Mouse (Mus musculus) limb, embryonic 14.5 days (tissue): Measurements from ENCODE around the gene Dusp10. TPM values are rescaled to one million over a fixed set of nuclear protein-coding genes. Genes with fewer than 3 reads are reported as not detected.

ENCODE experiments used
- ATAC-seq: fragments of 200-750 bp; cut with Nextera tagmentation; 2 replicates; pipeline ENCODE4 v1.8.0; 2017; ENCODE audit warnings: low read depth, moderate number of reproducible peaks, moderate TSS enrichment; ENCODE audit not compliant: low FRiP score
- DNase-seq: peaks from one replicate; pipeline ENCODE4 v3.0.0-alpha.2; 2015; ENCODE audit warnings: low spot score
- H3K27ac ChIP-seq: fragments of 300-500 bp; sonication (generic); replicated peaks from 2 replicates; pipeline ENCODE4 v1.5.1; 2014; ENCODE audit warnings: low read depth, mild to moderate bottlenecking, low read length, moderate library complexity, mixed read lengths
- H3K27me3 ChIP-seq: fragments of 300-500 bp; sonication (generic); 2 replicates; pipeline ENCODE4 v1.6.1; 2014; ENCODE audit warnings: low read length, mixed read lengths; ENCODE audit not compliant: control insufficient read depth, insufficient read depth
- H3K36me3 ChIP-seq: fragments of 300-500 bp; sonication (generic); 2 replicates; pipeline ENCODE4 v1.6.1; 2014; ENCODE audit warnings: mild to moderate bottlenecking, low read length, moderate library complexity, mixed read lengths; ENCODE audit not compliant: control insufficient read depth, insufficient read depth
- H3K4me1 ChIP-seq: fragments of 300-500 bp; sonication (generic); 2 replicates; pipeline ENCODE4 v1.6.1; 2014; ENCODE audit warnings: antibody characterized with exemption, low read length, mixed read lengths; ENCODE audit not compliant: control insufficient read depth, insufficient read depth
- H3K4me2 ChIP-seq: fragments of 300-500 bp; sonication (generic); replicated peaks from 2 replicates; pipeline ENCODE4 v1.6.1; 2014; ENCODE audit warnings: low read depth, mild to moderate bottlenecking, low read length, moderate library complexity; ENCODE audit not compliant: severe bottlenecking
- H3K4me3 ChIP-seq: fragments of 300-500 bp; sonication (generic); replicated peaks from 2 replicates; pipeline ENCODE4 v1.5.1; 2014; ENCODE audit warnings: low read length
- H3K9ac ChIP-seq: fragments of 300-500 bp; sonication (generic); 2 replicates; pipeline ENCODE4 v1.6.1; 2014; ENCODE audit warnings: mild to moderate bottlenecking, low read depth, low read length, moderate library complexity; ENCODE audit not compliant: severe bottlenecking
- H3K9me3 ChIP-seq: fragments of 300-500 bp; sonication (generic); 2 replicates; pipeline ENCODE4 v1.6.1; 2016; ENCODE audit warnings: low read length; ENCODE audit not compliant: control insufficient read depth
- POLR2A ChIP-seq: fragments of 200-500 bp; IDR thresholded peaks from 2 replicates; pipeline ENCODE4 v1.8.0; 2012; ENCODE audit warnings: inconsistent platforms, mild to moderate bottlenecking, moderate library complexity, borderline replicate concordance; ENCODE audit not compliant: insufficient read depth, insufficient read length; ENCODE audit errors: extremely low read depth
- WGBS: fragments of 180-500 bp; shearing (Covaris S2); extraction: QIAGEN DNeasy Blood & Tissue Kit; methylation state at CpG from one replicate; pipeline ENCODE4 v1.1.7; 2014; 5-methylcytosine and 5-hydroxymethylcytosine counted together
- polyA plus RNA-seq, 2 experiments: library from polyadenylated mRNA; depleted of rRNA in 1 of 2; stranded (reverse) in 1 of 2; unstranded in 1 of 2; fragments of >200 nt; fragmentation: Nextera tagmentation in 1 of 2; extraction: Ambion mirVana in 1 of 2; gene quantifications; 2 replicates each; pipeline versions ENCODE4 v1.2.1 to v1.2.3; 2012 to 2014

Dusp10 gene
- polyA plus RNA-seq, 2 experiments: 16.7 to 22.1 TPM

DNA sequence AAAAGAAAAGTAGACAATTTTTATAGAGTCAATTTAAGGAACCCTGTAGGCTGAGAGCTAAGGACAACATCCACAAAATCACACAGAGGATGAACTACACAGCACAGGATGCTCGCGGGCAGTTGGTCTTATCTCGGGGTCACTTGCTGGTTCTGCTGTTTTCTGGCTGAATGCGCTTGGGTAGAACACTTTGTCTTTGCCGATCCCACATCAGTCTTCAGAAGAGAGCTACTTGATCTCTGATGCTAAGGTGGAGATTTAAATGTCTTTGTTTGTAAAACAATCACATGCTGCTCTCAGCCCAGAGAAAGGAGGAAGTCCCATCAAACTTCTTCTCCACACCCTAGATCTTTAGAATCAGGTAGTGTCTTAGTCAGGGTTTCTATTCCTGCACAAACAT lies 12.0 kb downstream of the Dusp10 start:
- ATAC-seq (no peak), DNase-seq (no peak)
- Histone ChIP-seq H3K9ac (no peak overlapping the region), H3K36me3 (no peaks in the 10 kb centered on the region), H3K4me3 (no peak overlapping the region), H3K27ac (no peak overlapping the region), H3K9me3 (no peaks in the 10 kb centered on the region), H3K4me1 (no peaks in the 10 kb centered on the region), H3K27me3 (no peaks in the 10 kb centered on the region), H3K4me2 (no peak overlapping the region)
- WGBS: 90% methylated on average over 5 of the region's 5 CpGs
- no peak for TF ChIP-seq POLR2A

DNA sequence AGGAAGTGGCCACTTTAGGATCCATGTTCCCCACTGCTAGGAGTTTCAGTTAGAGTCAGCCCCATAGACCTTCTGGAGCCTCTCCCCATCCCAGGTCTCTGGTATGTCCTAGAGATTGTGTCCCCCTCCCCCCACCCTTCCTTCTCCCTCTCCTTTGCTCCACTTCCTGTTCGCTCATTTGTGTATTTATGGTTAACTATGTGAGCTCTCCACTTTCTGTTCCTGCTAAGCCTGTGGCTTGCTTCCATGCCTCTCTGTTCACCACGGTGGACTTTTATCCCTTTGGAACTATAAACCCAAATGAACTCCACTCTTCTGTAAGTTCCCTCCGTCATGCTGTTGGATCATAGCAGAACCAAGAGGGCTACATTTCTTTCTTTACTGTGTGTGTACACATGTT lies 13.9 kb downstream of the Dusp10 start:
- Histone ChIP-seq H3K4me1 (no peaks in the 10 kb centered on the region), H3K27me3 (no peaks in the 10 kb centered on the region), H3K36me3 (no peaks in the 10 kb centered on the region), H3K9me3 (no peaks in the 10 kb centered on the region), H3K27ac (no peak overlapping the region), H3K4me2 (no peak overlapping the region), H3K4me3 (no peak overlapping the region), H3K9ac (no peak overlapping the region)
- no peak for TF ChIP-seq POLR2A
- ATAC-seq (no peak), DNase-seq (no peak)
- 64% methylated on average over 3 of the region's 3 CpGs for WGBS

DNA sequence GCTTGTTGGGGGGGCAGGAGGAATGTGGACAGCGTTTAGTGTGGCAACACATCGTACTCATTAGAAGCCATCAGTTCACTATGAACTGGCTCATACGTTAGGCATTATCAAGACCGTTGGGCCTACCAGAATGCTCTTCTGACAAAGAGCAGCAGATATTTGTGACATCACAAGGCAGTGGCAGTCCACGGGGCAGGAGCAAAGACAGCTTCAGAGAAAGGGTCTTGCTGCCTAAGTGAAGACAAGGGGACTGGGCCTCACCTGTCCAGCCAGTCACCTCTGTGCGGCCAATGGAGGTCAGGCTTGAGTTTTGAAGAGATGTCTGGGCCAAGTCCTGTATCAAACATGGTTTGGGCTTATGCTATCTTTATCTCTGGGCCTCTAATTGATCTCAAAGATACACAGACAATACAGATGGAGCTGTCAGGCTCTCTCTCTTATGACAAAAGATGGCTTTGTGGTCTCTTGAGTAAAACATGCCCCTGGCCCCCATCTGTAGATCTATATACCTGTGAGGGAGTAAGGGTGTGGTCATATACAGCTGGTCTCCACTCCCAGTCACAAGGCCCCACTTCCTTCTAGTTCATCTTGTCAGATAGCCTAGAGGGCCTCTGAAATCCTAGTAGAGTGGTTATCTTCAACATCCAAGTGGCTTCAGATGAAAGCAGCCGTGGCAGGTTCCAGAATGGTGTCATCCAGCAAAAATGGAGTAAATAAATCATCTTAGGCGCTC lies 17.1 kb downstream of the Dusp10 start:
- DNase-seq (no peak), ATAC-seq (no peak)
- Histone ChIP-seq H3K4me3 (no peak overlapping the region), H3K9me3 (no peaks in the 10 kb centered on the region), H3K27me3 (no peaks in the 10 kb centered on the region), H3K4me1 (0 out of 2 replicates have a peak, but pooled peaks cover 5% of the 10 kb centered on the region), H3K36me3 (no peaks in the 10 kb centered on the region), H3K27ac (no peak overlapping the region), H3K9ac (no peak overlapping the region), H3K4me2 (no peak overlapping the region)
- 93% methylated on average over 8 of the region's 8 CpGs for WGBS
- TF ChIP-seq POLR2A: no peak

DNA sequence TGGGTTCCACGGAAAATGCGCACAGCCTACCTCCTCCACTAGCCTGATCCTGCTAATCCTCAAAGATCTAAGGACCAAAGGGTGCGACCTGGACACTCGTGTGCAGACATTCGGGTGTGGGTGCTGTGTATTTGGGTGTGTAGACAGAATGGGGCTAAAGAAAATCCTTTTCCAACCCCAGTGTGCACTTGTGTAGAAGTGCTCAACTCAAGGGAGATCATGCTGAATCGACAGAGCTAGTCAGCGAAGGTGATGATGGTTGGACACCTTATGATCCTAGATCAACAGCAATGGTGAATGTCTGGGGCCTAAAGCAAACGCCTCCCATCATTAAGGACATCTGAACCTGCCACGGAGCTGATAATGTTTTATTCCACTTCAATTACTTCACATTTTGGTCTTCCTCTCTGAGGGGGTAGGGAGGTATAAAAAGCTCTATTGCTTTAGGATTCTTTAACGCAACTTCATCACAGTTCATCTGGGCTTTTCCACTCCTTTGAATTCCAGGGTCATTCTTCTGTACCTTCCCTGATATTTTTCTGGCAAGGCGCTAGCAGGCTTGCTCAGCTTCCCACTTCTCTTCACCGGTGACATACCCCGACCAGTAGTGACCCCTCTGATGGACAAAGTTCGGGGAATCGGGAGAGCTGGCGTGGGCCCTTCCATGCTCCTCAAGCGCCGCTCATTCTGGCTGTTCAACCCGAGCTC lies 19.7 kb downstream of the Dusp10 start:
- TF ChIP-seq POLR2A: no peak
- Histone ChIP-seq H3K9ac (peak overlapping the region; percentile 84), H3K4me2 (peak overlapping the region; percentile 93), H3K4me3 (peak overlapping the region; percentile 74), H3K9me3 (no peaks in the 10 kb centered on the region), H3K27me3 (no peaks in the 10 kb centered on the region), H3K36me3 (peaks cover 1% of the 10 kb centered on the region; the same call in 1 of the 2 replicates), H3K27ac (peak overlapping the region; percentile 96), H3K4me1 (peaks cover 10% of the 10 kb centered on the region; the same call in 1 of the 2 replicates)
- ATAC-seq: no peak
- WGBS: 18% methylated on average over 19 of the region's 19 CpGs
- no peak for DNase-seq

DNA sequence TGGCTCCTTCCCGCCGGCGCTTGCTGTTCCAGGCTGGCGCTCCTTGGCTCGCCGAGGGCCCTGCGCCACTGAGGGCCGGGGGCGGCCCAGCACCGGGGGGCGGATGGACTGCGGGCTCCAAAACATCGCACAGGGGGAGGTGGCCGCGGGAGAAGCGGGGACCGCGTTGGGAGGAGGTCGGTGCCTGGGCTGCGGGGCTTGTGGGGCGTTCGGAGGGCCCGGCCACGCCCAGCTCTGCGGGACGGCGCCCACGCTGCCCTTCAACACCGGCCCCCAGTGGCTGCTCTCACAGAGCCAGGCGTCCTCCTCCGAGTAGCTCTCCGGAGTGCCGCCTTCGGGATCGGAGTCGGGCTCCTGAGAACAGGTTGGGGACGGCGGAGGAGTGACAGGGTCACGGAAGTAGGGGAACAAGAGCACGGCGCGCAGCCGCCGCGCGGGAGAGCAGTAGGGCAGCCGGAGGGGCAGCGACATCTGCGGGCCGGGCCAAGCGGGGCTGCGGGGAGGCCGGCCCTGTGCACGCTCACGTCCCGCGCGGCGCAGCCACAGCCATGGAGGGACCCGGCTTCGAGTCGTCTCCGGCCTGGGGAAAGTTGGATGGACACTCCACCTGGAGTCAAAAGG lies 20.4 kb downstream of the Dusp10 start:
- Histone ChIP-seq H3K4me1 (peaks cover 10% of the 10 kb centered on the region; the same call in 1 of the 2 replicates), H3K27ac (peak overlapping the region; percentile 96), H3K27me3 (no peaks in the 10 kb centered on the region), H3K9me3 (no peaks in the 10 kb centered on the region), H3K9ac (peak overlapping the region; percentile 84), H3K36me3 (peaks cover 7% of the 10 kb centered on the region; the same call in 1 of the 2 replicates), H3K4me3 (peak overlapping the region; percentile 74), H3K4me2 (peak overlapping the region; percentile 93)
- peak; percentile 65 for ATAC-seq
- under 1% methylated on average over 56 of the region's 63 CpGs for WGBS
- no peak for DNase-seq
- 0 out of 2 replicates have a peak, but pooled peaks have one; percentile 44 for TF ChIP-seq POLR2A
